In genomic region chr15:43758256-43758655, GRCm38 (mm10) we compare ENCODE assay signal across 10 mouse cellular contexts.
DNase-seq lines count a peak whose midpoint lies in the region; ATAC-seq and TF ChIP-seq lines count a peak whose summit lies in the region.
"Had no signal": no experiment of that assay in that cellular context is flagged by ENCODE, and none has a peak within 500 bp of the region (broad histone marks: within the 10 kb centered on the region; RNA-seq: fewer than 3 reads in every experiment).

No protein-coding gene starts in this region.

- no peak overlapping the region for H3K9ac ChIP-seq in kidney, embryonic 14.5 days (ENCODE audit: low read depth, low read length)
- no peak overlapping the region for H3K9ac ChIP-seq in stomach, postnatal 0 days (ENCODE audit: low read length)

- H3K27me3 ChIP-seq in kidney, embryonic 14.5 days (ENCODE audit: control insufficient read depth, insufficient read depth, low read length) = no peaks in the 10 kb centered on the region
- no peaks in the 10 kb centered on the region for H3K27me3 ChIP-seq in stomach, postnatal 0 days (ENCODE audit: control insufficient read depth, insufficient read depth, low read length)

- no peaks in the 10 kb centered on the region for H3K9me3 ChIP-seq in kidney, embryonic 14.5 days (ENCODE audit: control insufficient read depth, low read length)
- no peaks in the 10 kb centered on the region for H3K9me3 ChIP-seq in stomach, postnatal 0 days (ENCODE audit: control insufficient read depth, low read length)

- WGBS in kidney, embryonic 14.5 days = 17% methylated on average over 3 of the region's 3 CpGs
- WGBS in stomach, postnatal 0 days = 15% methylated on average over 3 of the region's 3 CpGs

- no peak overlapping the region for H3K4me3 ChIP-seq in kidney, embryonic 14.5 days (ENCODE audit: low read length)
- no peak overlapping the region for H3K4me3 ChIP-seq in stomach, postnatal 0 days (ENCODE audit: low read depth, low read length)

- no peaks in the 10 kb centered on the region for H3K36me3 ChIP-seq in kidney, embryonic 14.5 days (ENCODE audit: control insufficient read depth, insufficient read depth, low read length)
- H3K36me3 ChIP-seq in stomach, postnatal 0 days (ENCODE audit: control insufficient read depth, insufficient read depth, low read length) = no peaks in the 10 kb centered on the region

- DNase-seq in kidney, postnatal 10 days = peak; percentile 5
- DNase-seq in right cerebral cortex, postnatal 10 days (ENCODE audit: low spot score in 2 of 2) = peak; percentile 23 to 31
- no peak for DNase-seq in right cerebral cortex, postnatal 25 days
- no peak for DNase-seq in stomach, postnatal 0 days (ENCODE audit: low spot score)
- DNase-seq in cerebellum, adult 11-12 months = no peak
- DNase-seq in spleen, adult 12 weeks (ENCODE audit: low spot score) = no peak
- DNase-seq: cerebellum, postnatal 25 days had no signal

- H3K27ac ChIP-seq in kidney, embryonic 14.5 days (ENCODE audit: low read depth, low read length) = no peak overlapping the region
- no peak overlapping the region for H3K27ac ChIP-seq in stomach, postnatal 0 days (replicated peaks)

- H3K4me2 ChIP-seq in kidney, embryonic 14.5 days (replicated peaks; ENCODE audit: low read depth, low read length) = no peak overlapping the region
- no peak overlapping the region for H3K4me2 ChIP-seq in stomach, postnatal 0 days (replicated peaks; ENCODE audit: low read depth)

- no peaks in the 10 kb centered on the region for H3K4me1 ChIP-seq in kidney, embryonic 14.5 days (ENCODE audit: control insufficient read depth, insufficient read depth, low read length)
- no peaks in the 10 kb centered on the region for H3K4me1 ChIP-seq in stomach, postnatal 0 days (replicated peaks; ENCODE audit: control insufficient read depth, insufficient read depth)

- TF ChIP-seq CTCF in stomach, postnatal 0 days (IDR thresholded peaks at IDR 0.05; ENCODE audit: low read depth) = peak; percentile 76

- TF ChIP-seq EP300 in stomach, postnatal 0 days (optimal IDR thresholded peaks at IDR 0.05) = no peak

- no peak for ATAC-seq in kidney, embryonic 14.5 days (ENCODE audit: low FRiP score, low TSS enrichment)
- peak; percentile 78 for ATAC-seq in common myeloid progenitor, adult 5-6 weeks (replicated peaks; ENCODE audit: low read depth, poor library complexity, severe bottlenecking)
- ATAC-seq in stomach, postnatal 0 days (ENCODE audit: low FRiP score, low TSS enrichment) = no peak
- ATAC-seq: midbrain, embryonic 16.5 days had no signal

Comparison
In these comparisons a context has a peak if more than half of its experiments do, and no peak if none do; other contexts are left out.
1. DNase-seq: peak in kidney, postnatal 10 days (single experiment) and right cerebral cortex, postnatal 10 days (2 of 2); none in right cerebral cortex, postnatal 25 days (single experiment), stomach, postnatal 0 days (single experiment), cerebellum, adult 11-12 months (single experiment) and spleen, adult 12 weeks (single experiment).